Mouse (Mus musculus): ENCODE measurements around the gene Aifm1. TPM values are rescaled to one million over a fixed set of nuclear protein-coding genes. Genes with fewer than 3 reads are reported as not detected.

Aifm1 gene
- polyA plus RNA-seq, 1 experiment from 2014 or later = 45.9 TPM

DNA sequence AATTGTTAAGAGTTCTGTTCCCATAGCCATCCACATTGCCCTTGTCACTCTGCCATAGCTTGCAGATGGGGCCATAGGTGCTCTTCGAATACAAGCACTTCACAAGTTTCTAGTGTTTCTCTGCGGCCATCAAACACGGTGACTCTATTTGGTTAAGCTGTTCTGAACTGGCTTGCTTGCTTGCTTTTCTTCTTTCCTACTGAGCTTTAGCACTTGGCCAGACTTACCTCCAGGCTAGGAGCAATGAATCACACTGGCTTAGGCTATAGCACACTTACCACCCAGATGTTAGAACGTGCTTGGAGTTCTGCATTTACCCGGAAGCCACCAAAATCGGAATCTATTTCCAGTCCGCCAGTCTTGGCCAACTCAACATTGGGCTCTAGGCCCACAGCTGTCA lies 31.7 kb downstream of the Aifm1 start:
- WGBS = 81% methylated on average over 7 of the region's 7 CpGs
- TF ChIP-seq EP300 (optimal IDR thresholded peaks at IDR 0.05) (no peak), CTCF (IDR thresholded peaks at IDR 0.05; ENCODE audit: low read depth) (no peak)

GRCm38 (mm10) chrX:48481095-48481494 lies 32.3 kb downstream of the Aifm1 start:
- Histone ChIP-seq H3K9me3 (ENCODE audit: control insufficient read depth, low read length) (no peaks in the 10 kb centered on the region), H3K4me3 (ENCODE audit: low read depth, low read length) (no peak overlapping the region), H3K27ac (replicated peaks) (no peak overlapping the region), H3K27me3 (ENCODE audit: control insufficient read depth, insufficient read depth, low read length) (no peaks in the 10 kb centered on the region), H3K4me2 (replicated peaks; ENCODE audit: low read depth) (no peak overlapping the region), H3K4me1 (replicated peaks; ENCODE audit: control insufficient read depth, insufficient read depth) (no peaks in the 10 kb centered on the region), H3K9ac (ENCODE audit: low read length) (no peak overlapping the region), H3K36me3 (ENCODE audit: control insufficient read depth, insufficient read depth, low read length) (no peaks in the 10 kb centered on the region)
- 69% methylated on average over 4 of the region's 4 CpGs for WGBS
- ATAC-seq (ENCODE audit: low FRiP score, low TSS enrichment) (no peak), DNase-seq (ENCODE audit: low spot score) (no peak)
- no peak for TF ChIP-seq CTCF (IDR thresholded peaks at IDR 0.05; ENCODE audit: low read depth)
- no peak for TF ChIP-seq EP300 (optimal IDR thresholded peaks at IDR 0.05)

More for the DNA sequence above, 31.7 kb downstream of the Aifm1 start:
- no peak overlapping the region for H3K4me2 ChIP-seq (replicated peaks; ENCODE audit: low read depth)
- DNase-seq (ENCODE audit: low spot score) (no peak), ATAC-seq (ENCODE audit: low FRiP score, low TSS enrichment) (no peak)
- no peaks in the 10 kb centered on the region for H3K4me1 ChIP-seq (replicated peaks; ENCODE audit: control insufficient read depth, insufficient read depth)
- no peaks in the 10 kb centered on the region for H3K9me3 ChIP-seq (ENCODE audit: control insufficient read depth, low read length)
- H3K4me3 ChIP-seq (ENCODE audit: low read depth, low read length) = no peak overlapping the region
- no peaks in the 10 kb centered on the region for H3K36me3 ChIP-seq (ENCODE audit: control insufficient read depth, insufficient read depth, low read length)
- no peaks in the 10 kb centered on the region for H3K27me3 ChIP-seq (ENCODE audit: control insufficient read depth, insufficient read depth, low read length)
- no peak overlapping the region for H3K9ac ChIP-seq (ENCODE audit: low read length)
- H3K27ac ChIP-seq (replicated peaks) = no peak overlapping the region

DNA sequence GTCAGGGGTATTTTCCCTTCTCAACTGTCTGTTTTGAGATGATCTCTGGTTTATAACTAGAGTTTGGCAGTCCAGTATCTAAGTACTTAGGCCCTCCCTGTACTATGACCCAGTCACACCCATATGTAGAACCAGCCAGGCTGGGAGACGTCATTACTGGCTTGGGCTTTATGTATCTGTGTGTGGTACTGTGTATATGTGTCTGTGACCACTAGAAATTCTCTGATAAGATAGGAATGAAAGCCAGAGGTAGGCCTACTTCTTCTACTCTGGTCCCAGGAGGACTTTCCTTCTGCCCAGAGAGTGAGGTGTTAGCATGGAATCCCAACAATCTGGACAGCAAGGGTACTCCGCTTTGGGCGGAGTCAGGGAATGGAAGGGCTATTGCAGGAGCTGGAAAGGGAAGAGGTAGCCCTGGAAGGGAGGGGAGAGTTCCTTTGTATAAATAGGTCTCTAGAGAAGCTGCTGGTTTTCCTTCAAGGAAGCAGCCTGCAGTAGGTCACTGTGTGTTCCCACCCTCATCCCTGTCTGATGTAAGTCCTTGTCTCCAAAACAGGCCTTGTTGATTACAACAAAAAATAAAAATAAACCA lies 45.9 kb downstream of the Aifm1 start:
- no peaks in the 10 kb centered on the region for H3K9me3 ChIP-seq (ENCODE audit: control insufficient read depth, low read length)
- no peaks in the 10 kb centered on the region for H3K36me3 ChIP-seq (ENCODE audit: control insufficient read depth, insufficient read depth, low read length)
- H3K27ac ChIP-seq (replicated peaks) = no peak overlapping the region
- WGBS = 56% methylated on average over 3 of the region's 3 CpGs
- DNase-seq (ENCODE audit: low spot score) = peak; percentile 24
- no peak overlapping the region for H3K9ac ChIP-seq (ENCODE audit: low read length)
- no peak overlapping the region for H3K4me3 ChIP-seq (ENCODE audit: low read depth, low read length)
- peak; percentile 87 for ATAC-seq (ENCODE audit: low FRiP score, low TSS enrichment)
- H3K4me2 ChIP-seq (replicated peaks; ENCODE audit: low read depth) = no peak overlapping the region
- no peaks in the 10 kb centered on the region for H3K27me3 ChIP-seq (ENCODE audit: control insufficient read depth, insufficient read depth, low read length)
- no peaks in the 10 kb centered on the region for H3K4me1 ChIP-seq (replicated peaks; ENCODE audit: control insufficient read depth, insufficient read depth)
- TF ChIP-seq EP300 (optimal IDR thresholded peaks at IDR 0.05) = no peak
- TF ChIP-seq CTCF (IDR thresholded peaks at IDR 0.05; ENCODE audit: low read depth) = no peak

DNA sequence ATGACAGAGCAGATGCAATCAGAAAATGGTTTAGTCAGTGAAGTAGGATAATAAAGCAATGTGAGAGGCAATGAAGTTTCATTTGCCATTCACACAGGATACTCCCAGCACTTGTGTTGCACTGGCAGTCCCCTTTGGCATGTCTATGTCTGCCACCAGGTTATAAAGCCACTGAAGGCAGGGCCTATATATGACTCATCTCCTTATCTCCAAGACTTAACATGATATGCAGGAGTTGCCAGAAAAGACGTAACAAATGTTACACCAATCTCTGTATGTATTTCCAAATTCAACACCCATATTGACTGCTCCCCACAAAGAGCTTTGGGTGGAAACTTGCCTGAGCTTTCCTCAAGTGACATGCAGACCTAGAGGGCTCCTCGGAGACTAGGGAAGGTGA lies 47.2 kb downstream of the Aifm1 start:
- Histone ChIP-seq H3K4me1 (replicated peaks; ENCODE audit: control insufficient read depth, insufficient read depth) (no peaks in the 10 kb centered on the region), H3K4me2 (replicated peaks; ENCODE audit: low read depth) (no peak overlapping the region), H3K9ac (ENCODE audit: low read length) (no peak overlapping the region), H3K9me3 (ENCODE audit: control insufficient read depth, low read length) (no peaks in the 10 kb centered on the region), H3K27ac (replicated peaks) (no peak overlapping the region), H3K36me3 (ENCODE audit: control insufficient read depth, insufficient read depth, low read length) (no peaks in the 10 kb centered on the region), H3K27me3 (ENCODE audit: control insufficient read depth, insufficient read depth, low read length) (no peaks in the 10 kb centered on the region), H3K4me3 (ENCODE audit: low read depth, low read length) (no peak overlapping the region)
- DNase-seq (ENCODE audit: low spot score) (no peak), ATAC-seq (ENCODE audit: low FRiP score, low TSS enrichment) (peak; percentile 6; the same call in 1 of the 2 replicates)
- WGBS = 54% methylated on average over 2 of the region's 2 CpGs
- TF ChIP-seq EP300 (optimal IDR thresholded peaks at IDR 0.05) (no peak), CTCF (IDR thresholded peaks at IDR 0.05; ENCODE audit: low read depth) (no peak)

GRCm38 (mm10) chrX:48464436-48464835 lies 48.9 kb downstream of the Aifm1 start:
- H3K9me3 ChIP-seq (ENCODE audit: control insufficient read depth, low read length) = no peaks in the 10 kb centered on the region
- DNase-seq (ENCODE audit: low spot score) (no peak), ATAC-seq (ENCODE audit: low FRiP score, low TSS enrichment) (no peak)
- no peak overlapping the region for H3K9ac ChIP-seq (ENCODE audit: low read length)
- TF ChIP-seq CTCF (IDR thresholded peaks at IDR 0.05; ENCODE audit: low read depth) (no peak), EP300 (optimal IDR thresholded peaks at IDR 0.05) (no peak)
- no peak overlapping the region for H3K4me3 ChIP-seq (ENCODE audit: low read depth, low read length)
- H3K4me1 ChIP-seq (replicated peaks; ENCODE audit: control insufficient read depth, insufficient read depth) = no peaks in the 10 kb centered on the region
- WGBS = 89% methylated on average over 6 of the region's 6 CpGs
- no peaks in the 10 kb centered on the region for H3K36me3 ChIP-seq (ENCODE audit: control insufficient read depth, insufficient read depth, low read length)
- H3K27me3 ChIP-seq (ENCODE audit: control insufficient read depth, insufficient read depth, low read length) = no peaks in the 10 kb centered on the region
- H3K27ac ChIP-seq (replicated peaks) = no peak overlapping the region
- no peak overlapping the region for H3K4me2 ChIP-seq (replicated peaks; ENCODE audit: low read depth)

- Histone ChIP-seq H3K36me3 (ENCODE audit: control insufficient read depth, insufficient read depth, low read length) (no peaks in the 10 kb centered on the region), H3K4me2 (replicated peaks; ENCODE audit: low read depth) (no peak overlapping the region), H3K27me3 (ENCODE audit: control insufficient read depth, insufficient read depth, low read length) (no peaks in the 10 kb centered on the region), H3K4me1 (replicated peaks; ENCODE audit: control insufficient read depth, insufficient read depth) (no peaks in the 10 kb centered on the region), H3K9me3 (ENCODE audit: control insufficient read depth, low read length) (no peaks in the 10 kb centered on the region), H3K4me3 (ENCODE audit: low read depth, low read length) (no peak overlapping the region), H3K9ac (ENCODE audit: low read length) (no peak overlapping the region), H3K27ac (replicated peaks) (no peak overlapping the region)
- WGBS = 92% methylated on average over 4 of the region's 4 CpGs
- no peak for TF ChIP-seq EP300 (optimal IDR thresholded peaks at IDR 0.05)
- no peak for TF ChIP-seq CTCF (IDR thresholded peaks at IDR 0.05; ENCODE audit: low read depth)
- no peak for ATAC-seq (ENCODE audit: low FRiP score, low TSS enrichment)
- no peak for DNase-seq (ENCODE audit: low spot score)
Measured at GRCm38 (mm10) chrX:48463636-48464035, 49.7 kb downstream of the Aifm1 start.
